Mouse (Mus musculus) cerebellum, postnatal 25 days (tissue): ENCODE data around the gene Lemd2.
A peak's percentile ranks its signal among the peaks of the same experiment; 100 is the strongest.
"Not testable (repeated sequence)": the region's sequence is repeated elsewhere in the genome, so short reads cannot be mapped to it uniquely, and the experiment has no call there.

ENCODE experiments used
- DNase-seq, 2 experiments: peaks; one replicate each; pipeline ENCODE4 v3.0.0; 2021; ENCODE audit warnings: mixed read lengths in 2 of 2

Gene Lemd2

GRCm38 (mm10) chr17:27204075-27204909 lies at the start of gene Lemd2:
Gene Lemd2, minus strand, starts transcription at chr17:27204469.
- DNase-seq = peak; percentile 98

GRCm38 (mm10) chr17:27251150-27251549 lies 46.9 kb upstream of the Lemd2 start:
- DNase-seq = no peak

GRCm38 (mm10) chr17:27250461-27250860 lies 46.2 kb upstream of the Lemd2 start:
- peak; percentile 55 to 62 for DNase-seq

GRCm38 (mm10) chr17:27249073-27249472 lies 44.8 kb upstream of the Lemd2 start:
- peak; percentile 85 to 89 for DNase-seq

- peak; percentile 87 to 88 for DNase-seq
Measured at GRCm38 (mm10) chr17:27247680-27248386, 43.6 kb upstream of the Lemd2 start.

GRCm38 (mm10) chr17:27245851-27246381 lies 41.6 kb upstream of the Lemd2 start:
- DNase-seq = peak; percentile 63 to 70

- DNase-seq = peak in 1 of 2 experiments; percentile 32
Measured at GRCm38 (mm10) chr17:27244912-27245311, 40.6 kb upstream of the Lemd2 start.

- DNase-seq = peak; percentile 83 to 90
Measured at GRCm38 (mm10) chr17:27242194-27243189, 38.2 kb upstream of the Lemd2 start.

- peak; percentile 99 for DNase-seq
Measured at GRCm38 (mm10) chr17:27240556-27241457, 36.5 kb upstream of the Lemd2 start.

- DNase-seq = peak; percentile 70 to 72
Measured at GRCm38 (mm10) chr17:27239941-27240340, 35.7 kb upstream of the Lemd2 start.

- no peak for DNase-seq
Measured at GRCm38 (mm10) chr17:27238637-27239036, 34.4 kb upstream of the Lemd2 start.

- no peak for DNase-seq
Measured at GRCm38 (mm10) chr17:27237731-27238130, 33.5 kb upstream of the Lemd2 start.

- no peak for DNase-seq
Measured at GRCm38 (mm10) chr17:27233298-27233697, 29.0 kb upstream of the Lemd2 start.

GRCm38 (mm10) chr17:27232176-27232575 lies 27.9 kb upstream of the Lemd2 start:
- no peak for DNase-seq

GRCm38 (mm10) chr17:27231586-27231985 lies 27.3 kb upstream of the Lemd2 start:
- DNase-seq = not testable (repeated sequence)

- peak in 1 of 2 experiments; percentile 29 for DNase-seq
Measured at GRCm38 (mm10) chr17:27231146-27231503, 26.9 kb upstream of the Lemd2 start.

GRCm38 (mm10) chr17:27230455-27231145 lies 26.3 kb upstream of the Lemd2 start:
- DNase-seq = no peak

- no peak for DNase-seq
Measured at GRCm38 (mm10) chr17:27229710-27230454, 25.6 kb upstream of the Lemd2 start.

GRCm38 (mm10) chr17:27228216-27228915 lies 24.1 kb upstream of the Lemd2 start:
- DNase-seq = peak; percentile 54 to 64
